Mouse (Mus musculus) ES-E14 (cell line): ENCODE data around the gene Cd19.

Source experiments
- CHD2 ChIP-seq: IDR thresholded peaks from 2 replicates; pipeline ENCODE4 v1.6.1; 2014; ENCODE audit warnings: mild to moderate bottlenecking, low read depth, low read length, inconsistent platforms
- MAFK ChIP-seq: IDR thresholded peaks from 2 replicates; pipeline ENCODE4 v1.6.1; 2014; ENCODE audit warnings: mild to moderate bottlenecking, low read depth, low read length, inconsistent platforms; ENCODE audit not compliant: insufficient read depth
- ZC3H11A ChIP-seq: IDR thresholded peaks from 2 replicates; pipeline ENCODE4 v1.6.1; 2012; ENCODE audit warnings: low read depth, mild to moderate bottlenecking, inconsistent platforms, low read length, borderline replicate concordance
- ZNF384 ChIP-seq: IDR thresholded peaks from 2 replicates; pipeline ENCODE4 v1.6.1; 2012; ENCODE audit warnings: low read depth, low read length, inconsistent platforms

GRCm38 (mm10) chr7:126359049-126359448 lies 55.6 kb downstream of the Cd19 start:
- no peak for TF ChIP-seq CHD2
- TF ChIP-seq ZC3H11A = no peak
- no peak for TF ChIP-seq MAFK
- TF ChIP-seq ZNF384 = no peak
